Mouse (Mus musculus) embryonic facial prominence, embryonic 15.5 days (tissue): ENCODE measurements around the gene Caskin2. TPM values are rescaled to one million over a fixed set of nuclear protein-coding genes. Genes with fewer than 3 reads are reported as not detected.
A peak's percentile ranks its signal among the peaks of the same experiment; 100 is the strongest.

Source experiments
- ATAC-seq: fragments of 200-750 bp; cut with Nextera tagmentation; 2 replicates; pipeline ENCODE4 v1.8.0; 2017; ENCODE audit warnings: low read depth, moderate TSS enrichment; ENCODE audit not compliant: insufficient number of reproducible peaks, low FRiP score, low TSS enrichment
- H3K27ac ChIP-seq: fragments of 300-500 bp; sonication (generic); replicated peaks from 2 replicates; pipeline ENCODE4 v1.5.1; 2015; ENCODE audit warnings: mild to moderate bottlenecking, inconsistent platforms
- H3K27me3 ChIP-seq: fragments of 300-500 bp; sonication (generic); 2 replicates; pipeline ENCODE4 v1.6.1; 2015; ENCODE audit warnings: inconsistent platforms
- H3K36me3 ChIP-seq: fragments of 300-500 bp; sonication (generic); 2 replicates; pipeline ENCODE4 v1.6.1; 2015; ENCODE audit warnings: mild to moderate bottlenecking, inconsistent platforms
- H3K4me1 ChIP-seq: fragments of 300-500 bp; sonication (generic); 2 replicates; pipeline ENCODE4 v1.6.1; 2015; ENCODE audit warnings: inconsistent platforms
- H3K4me2 ChIP-seq: fragments of 300-500 bp; sonication (generic); replicated peaks from 2 replicates; pipeline ENCODE4 v1.6.1; 2015; ENCODE audit warnings: mild to moderate bottlenecking, inconsistent platforms
- H3K4me3 ChIP-seq: fragments of 300-500 bp; sonication (generic); replicated peaks from 2 replicates; pipeline ENCODE4 v1.5.1; 2015; ENCODE audit warnings: mild to moderate bottlenecking, inconsistent platforms
- H3K9ac ChIP-seq: fragments of 300-500 bp; sonication (generic); 2 replicates; pipeline ENCODE4 v1.6.1; 2015; ENCODE audit warnings: inconsistent platforms
- H3K9me3 ChIP-seq: fragments of 300-500 bp; sonication (generic); replicated peaks from 2 replicates; pipeline ENCODE4 v1.6.1; 2016; ENCODE audit warnings: inconsistent platforms
- WGBS: fragments of 180-500 bp; shearing (Covaris S2); methylation state at CpG from one replicate; pipeline ENCODE4 v1.1.7; 2015; 5-methylcytosine and 5-hydroxymethylcytosine counted together
- polyA plus RNA-seq: library from polyadenylated mRNA; unstranded; fragments of >200 nt; fragmentation: Nextera tagmentation; extraction: Ambion mirVana; gene quantifications from 2 replicates; pipeline ENCODE4 v1.2.1, GENCODE M21; 2015

Caskin2 gene
- polyA plus RNA-seq, 1 experiment from 2014 or later = 19.0 TPM

- Histone ChIP-seq H3K27ac (no peak overlapping the region), H3K9ac (no peak overlapping the region), H3K4me2 (no peak overlapping the region), H3K36me3 (peaks cover 88% of the 10 kb centered on the region), H3K4me1 (peaks cover 27% of the 10 kb centered on the region), H3K9me3 (no peaks in the 10 kb centered on the region), H3K4me3 (no peak overlapping the region), H3K27me3 (no peaks in the 10 kb centered on the region)
- WGBS = 91% methylated on average over 24 of the region's 24 CpGs
- no peak for ATAC-seq
Measured at GRCm38 (mm10) chr11:115803072-115803709, 10.2 kb downstream of the Caskin2 start.

- Histone ChIP-seq H3K4me2 (no peak overlapping the region), H3K9ac (no peak overlapping the region), H3K27ac (no peak overlapping the region), H3K9me3 (no peaks in the 10 kb centered on the region), H3K4me1 (0 out of 2 replicates have a peak, but pooled peaks cover 6% of the 10 kb centered on the region), H3K36me3 (peaks cover 91% of the 10 kb centered on the region), H3K4me3 (no peak overlapping the region), H3K27me3 (no peaks in the 10 kb centered on the region)
- WGBS = 80% methylated on average over 18 of the region's 18 CpGs
- no peak for ATAC-seq
Measured at GRCm38 (mm10) chr11:115800981-115801380, 12.5 kb downstream of the Caskin2 start.

GRCm38 (mm10) chr11:115797665-115798064 lies 15.8 kb downstream of the Caskin2 start:
- 84% methylated on average over 9 of the region's 9 CpGs for WGBS
- Histone ChIP-seq H3K9ac (no peak overlapping the region), H3K27me3 (no peaks in the 10 kb centered on the region), H3K4me3 (no peak overlapping the region), H3K27ac (no peak overlapping the region), H3K4me2 (no peak overlapping the region), H3K4me1 (0 out of 2 replicates have a peak, but pooled peaks cover 6% of the 10 kb centered on the region), H3K9me3 (no peaks in the 10 kb centered on the region), H3K36me3 (peaks cover 96% of the 10 kb centered on the region)
- no peak for ATAC-seq

GRCm38 (mm10) chr11:115796898-115797297 lies 16.5 kb downstream of the Caskin2 start:
- no peak for ATAC-seq
- Histone ChIP-seq H3K4me1 (0 out of 2 replicates have a peak, but pooled peaks cover 6% of the 10 kb centered on the region), H3K36me3 (peaks cover 96% of the 10 kb centered on the region), H3K27ac (no peak overlapping the region), H3K9me3 (no peaks in the 10 kb centered on the region), H3K4me3 (no peak overlapping the region), H3K27me3 (no peaks in the 10 kb centered on the region), H3K4me2 (no peak overlapping the region), H3K9ac (no peak overlapping the region)
- WGBS = 79% methylated on average over 15 of the region's 15 CpGs

- Histone ChIP-seq H3K9me3 (no peaks in the 10 kb centered on the region), H3K36me3 (peaks cover 78% of the 10 kb centered on the region), H3K27me3 (no peaks in the 10 kb centered on the region), H3K4me2 (no peak overlapping the region), H3K4me1 (no peaks in the 10 kb centered on the region), H3K4me3 (no peak overlapping the region), H3K27ac (no peak overlapping the region), H3K9ac (no peak overlapping the region)
- ATAC-seq = no peak
- 82% methylated on average over 14 of the region's 14 CpGs for WGBS
Measured at GRCm38 (mm10) chr11:115792353-115792752, 21.1 kb downstream of the Caskin2 start.

GRCm38 (mm10) chr11:115791919-115792318 lies 21.5 kb downstream of the Caskin2 start:
- Histone ChIP-seq H3K4me1 (no peaks in the 10 kb centered on the region), H3K27ac (no peak overlapping the region), H3K9me3 (no peaks in the 10 kb centered on the region), H3K4me3 (no peak overlapping the region), H3K27me3 (no peaks in the 10 kb centered on the region), H3K4me2 (no peak overlapping the region), H3K9ac (no peak overlapping the region), H3K36me3 (peaks cover 74% of the 10 kb centered on the region)
- ATAC-seq = no peak
- WGBS = 93% methylated on average over 16 of the region's 16 CpGs

GRCm38 (mm10) chr11:115789787-115790186 lies 23.7 kb downstream of the Caskin2 start:
- Histone ChIP-seq H3K4me1 (no peaks in the 10 kb centered on the region), H3K27ac (no peak overlapping the region), H3K36me3 (peaks cover 68% of the 10 kb centered on the region), H3K9ac (no peak overlapping the region), H3K27me3 (no peaks in the 10 kb centered on the region), H3K4me3 (no peak overlapping the region), H3K4me2 (no peak overlapping the region), H3K9me3 (no peaks in the 10 kb centered on the region)
- ATAC-seq = no peak
- 95% methylated on average over 7 of the region's 7 CpGs for WGBS

- no peak overlapping the region for H3K4me3 ChIP-seq
- no peak overlapping the region for H3K4me2 ChIP-seq
- no peaks in the 10 kb centered on the region for H3K27me3 ChIP-seq
- WGBS = 74% methylated on average over 6 of the region's 6 CpGs
- no peak for ATAC-seq
- no peaks in the 10 kb centered on the region for H3K9me3 ChIP-seq
- H3K9ac ChIP-seq = no peak overlapping the region
- no peak overlapping the region for H3K27ac ChIP-seq
- H3K36me3 ChIP-seq = peaks cover 36% of the 10 kb centered on the region
- peaks cover 13% of the 10 kb centered on the region; the same call in 1 of the 2 replicates for H3K4me1 ChIP-seq
Measured at GRCm38 (mm10) chr11:115786473-115786872, 27.0 kb downstream of the Caskin2 start.

GRCm38 (mm10) chr11:115780141-115781070 lies 33.0 kb downstream of the Caskin2 start:
- 21% methylated on average over 20 of the region's 20 CpGs for WGBS
- H3K27ac ChIP-seq = 0 out of 2 replicates have a peak overlapping the region, but pooled peaks have one; percentile 7
- H3K27me3 ChIP-seq = no peaks in the 10 kb centered on the region
- H3K36me3 ChIP-seq = 0 out of 2 replicates have a peak, but pooled peaks cover 5% of the 10 kb centered on the region
- ATAC-seq = no peak
- 0 out of 2 replicates have a peak overlapping the region, but pooled peaks have one; percentile 4 for H3K4me2 ChIP-seq
- peaks cover 67% of the 10 kb centered on the region for H3K4me1 ChIP-seq
- H3K9ac ChIP-seq = no peak overlapping the region
- H3K9me3 ChIP-seq = no peaks in the 10 kb centered on the region
- H3K4me3 ChIP-seq = no peak overlapping the region

GRCm38 (mm10) chr11:115779038-115779571 lies 34.3 kb downstream of the Caskin2 start:
- H3K9me3 ChIP-seq = no peaks in the 10 kb centered on the region
- H3K27me3 ChIP-seq = no peaks in the 10 kb centered on the region
- 0 out of 2 replicates have a peak, but pooled peaks cover 3% of the 10 kb centered on the region for H3K36me3 ChIP-seq
- 29% methylated on average over 9 of the region's 9 CpGs for WGBS
- no peak overlapping the region for H3K4me3 ChIP-seq
- peak overlapping the region; percentile 77 for H3K27ac ChIP-seq
- H3K9ac ChIP-seq = no peak overlapping the region
- H3K4me2 ChIP-seq = no peak overlapping the region
- H3K4me1 ChIP-seq = peaks cover 75% of the 10 kb centered on the region
- peak; percentile 35; the same call in 1 of the 2 replicates for ATAC-seq
